Mouse (Mus musculus): ENCODE results near the gene Ankrd44. TPM values are rescaled to one million over a fixed set of nuclear protein-coding genes. Genes with fewer than 3 reads are reported as not detected.
A peak's percentile ranks its signal among the peaks of the same experiment; 100 is the strongest.

Ankrd44 gene
- polyA plus RNA-seq, 1 experiment from 2014 or later: 16.7 TPM

- H3K27ac ChIP-seq (replicated peaks): peak overlapping the region; percentile 85
- no peak overlapping the region for H3K4me3 ChIP-seq
- no peaks in the 10 kb centered on the region for H3K9me3 ChIP-seq
- H3K4me2 ChIP-seq: no peak overlapping the region
- H3K36me3 ChIP-seq: 0 out of 2 replicates have a peak, but pooled peaks cover 4% of the 10 kb centered on the region
- H3K27me3 ChIP-seq: no peaks in the 10 kb centered on the region
- ATAC-seq (ENCODE audit: low read depth): peak; percentile 83
- no peak overlapping the region for H3K9ac ChIP-seq
- H3K4me1 ChIP-seq (replicated peaks): peaks cover 9% of the 10 kb centered on the region
- WGBS: 54% methylated on average over 10 of the region's 10 CpGs
Measured at GRCm38 (mm10) chr1:54762216-54762807, 163.9 kb downstream of the Ankrd44 start.

- Histone ChIP-seq H3K9ac (no peak overlapping the region), H3K9me3 (no peaks in the 10 kb centered on the region), H3K27ac (replicated peaks) (no peak overlapping the region), H3K4me3 (no peak overlapping the region), H3K27me3 (no peaks in the 10 kb centered on the region), H3K4me2 (no peak overlapping the region), H3K4me1 (replicated peaks) (peaks cover 9% of the 10 kb centered on the region), H3K36me3 (no peaks in the 10 kb centered on the region)
- ATAC-seq (ENCODE audit: low read depth): no peak
Measured at GRCm38 (mm10) chr1:54759841-54760240, 166.3 kb downstream of the Ankrd44 start.

DNA sequence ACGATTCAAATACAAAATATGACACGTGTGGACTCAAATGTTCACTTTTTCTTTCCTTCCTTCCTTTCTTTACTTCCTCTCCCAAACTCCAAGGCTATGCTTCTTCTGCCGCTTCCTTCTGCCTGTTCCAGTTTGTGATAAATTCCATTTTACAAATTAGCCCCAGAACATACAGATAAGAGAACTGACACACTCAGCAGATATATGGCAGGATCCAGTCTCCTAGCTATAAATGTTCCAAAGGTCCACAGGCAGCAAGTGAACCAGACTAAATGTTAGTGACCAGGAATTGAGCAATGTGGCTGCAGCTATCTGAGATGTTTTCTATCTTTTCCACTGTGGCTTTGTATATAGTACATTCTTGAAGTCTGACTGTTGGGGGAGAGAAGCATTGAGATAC lies 168.9 kb downstream of the Ankrd44 start:
- Histone ChIP-seq H3K36me3 (no peaks in the 10 kb centered on the region), H3K27me3 (no peaks in the 10 kb centered on the region), H3K4me2 (no peak overlapping the region), H3K4me1 (replicated peaks) (peaks cover 8% of the 10 kb centered on the region), H3K9me3 (no peaks in the 10 kb centered on the region), H3K27ac (replicated peaks) (no peak overlapping the region), H3K9ac (no peak overlapping the region), H3K4me3 (no peak overlapping the region)
- 86% methylated on average over 3 of the region's 3 CpGs for WGBS
- ATAC-seq (ENCODE audit: low read depth): no peak

- Histone ChIP-seq H3K27me3 (no peaks in the 10 kb centered on the region), H3K9me3 (no peaks in the 10 kb centered on the region), H3K36me3 (no peaks in the 10 kb centered on the region), H3K4me2 (no peak overlapping the region), H3K27ac (replicated peaks) (no peak overlapping the region), H3K9ac (no peak overlapping the region), H3K4me3 (no peak overlapping the region), H3K4me1 (replicated peaks) (no peaks in the 10 kb centered on the region)
- 0 out of 2 replicates have a peak, but pooled peaks have one; percentile 32 for ATAC-seq (ENCODE audit: low read depth)
- WGBS: 78% methylated on average over 8 of the region's 8 CpGs
Measured at GRCm38 (mm10) chr1:54755690-54756365, 170.4 kb downstream of the Ankrd44 start.

DNA sequence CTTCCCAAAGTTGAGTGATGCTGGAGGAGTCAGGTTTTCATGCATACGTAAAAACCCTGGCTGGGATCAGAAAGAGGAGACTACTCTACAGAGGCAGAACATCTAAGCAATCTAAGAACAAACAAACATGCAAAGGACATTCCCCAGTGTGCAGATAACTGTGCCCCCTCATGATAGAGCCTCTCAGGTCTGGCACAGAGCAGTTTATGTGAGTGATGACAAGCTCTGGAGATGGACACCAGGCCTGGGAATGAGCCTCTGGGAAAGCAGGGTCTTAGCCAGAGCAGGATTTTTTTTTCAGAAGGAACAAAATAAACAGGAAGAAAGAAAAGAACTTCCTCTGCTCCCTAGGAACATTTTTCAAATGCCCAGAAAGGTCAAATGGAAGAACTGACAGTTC lies 176.2 kb downstream of the Ankrd44 start:
- H3K4me3 ChIP-seq: no peak overlapping the region
- H3K4me2 ChIP-seq: no peak overlapping the region
- no peak overlapping the region for H3K9ac ChIP-seq
- no peak overlapping the region for H3K27ac ChIP-seq (replicated peaks)
- H3K27me3 ChIP-seq: no peaks in the 10 kb centered on the region
- WGBS: 76% methylated on average over 1 of the region's 1 CpGs
- ATAC-seq (ENCODE audit: low read depth): no peak
- H3K36me3 ChIP-seq: no peaks in the 10 kb centered on the region
- no peaks in the 10 kb centered on the region for H3K9me3 ChIP-seq
- peaks cover 10% of the 10 kb centered on the region; the same call in 1 of the 2 replicates for H3K4me1 ChIP-seq (replicated peaks)

DNA sequence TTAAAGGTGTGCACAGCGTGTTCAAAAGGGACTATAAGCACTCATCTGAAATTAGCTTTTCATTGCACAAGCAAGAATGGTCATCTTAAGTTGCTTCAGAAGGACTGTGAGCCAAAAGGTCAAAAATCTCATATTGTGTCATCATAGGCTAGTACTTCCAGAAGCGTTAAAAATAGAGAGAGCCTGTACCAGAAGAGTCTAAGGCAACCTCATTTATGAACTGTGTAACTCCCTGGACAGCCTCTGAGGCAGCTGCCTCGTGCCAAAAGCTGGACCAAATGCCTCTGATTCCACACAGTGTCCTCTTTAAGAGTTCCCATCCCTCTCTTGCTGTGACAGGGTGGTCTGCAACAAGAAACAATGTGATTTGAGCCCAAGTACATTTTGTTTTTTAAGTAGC lies 176.7 kb downstream of the Ankrd44 start:
- Histone ChIP-seq H3K9ac (no peak overlapping the region), H3K27me3 (no peaks in the 10 kb centered on the region), H3K4me1 (replicated peaks) (peaks cover 10% of the 10 kb centered on the region; the same call in 1 of the 2 replicates), H3K4me3 (no peak overlapping the region), H3K27ac (replicated peaks) (no peak overlapping the region), H3K36me3 (no peaks in the 10 kb centered on the region), H3K9me3 (no peaks in the 10 kb centered on the region), H3K4me2 (no peak overlapping the region)
- no peak for ATAC-seq (ENCODE audit: low read depth)
- WGBS: 74% methylated on average over 3 of the region's 3 CpGs

DNA sequence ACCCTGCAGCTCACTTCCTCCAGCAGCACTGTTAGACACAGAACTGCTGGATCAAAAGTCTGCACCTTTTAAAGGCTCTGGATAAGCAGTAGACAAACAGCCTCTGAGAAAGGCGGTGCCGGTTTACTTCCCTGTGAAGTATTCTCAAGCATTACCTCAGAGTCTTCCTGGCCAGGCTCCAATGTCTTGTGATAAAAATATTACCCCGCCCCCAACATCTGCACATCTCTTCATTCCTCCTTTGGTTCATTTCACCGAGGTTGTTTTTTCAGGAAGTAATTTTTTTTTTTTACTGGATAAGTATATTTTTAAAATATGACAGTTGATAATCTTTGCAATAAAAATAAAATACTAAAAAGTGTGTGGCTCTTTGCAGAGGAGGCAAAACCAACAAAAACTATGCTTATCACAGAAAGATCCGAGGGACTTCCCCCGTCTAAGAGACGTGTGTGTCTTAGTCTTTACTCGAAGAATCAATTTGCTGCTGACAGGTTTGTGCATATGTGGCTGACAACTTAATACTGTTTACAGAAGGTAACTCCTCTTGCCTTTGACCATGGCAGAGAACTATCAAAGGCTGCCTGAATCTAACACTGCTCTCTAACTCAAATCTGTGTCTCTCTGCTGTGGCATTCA lies 178.3 kb downstream of the Ankrd44 start:
- no peaks in the 10 kb centered on the region for H3K9me3 ChIP-seq
- no peaks in the 10 kb centered on the region for H3K36me3 ChIP-seq
- no peaks in the 10 kb centered on the region for H3K27me3 ChIP-seq
- no peak overlapping the region for H3K27ac ChIP-seq (replicated peaks)
- no peak overlapping the region for H3K4me3 ChIP-seq
- H3K4me1 ChIP-seq (replicated peaks): peaks cover 10% of the 10 kb centered on the region; the same call in 1 of the 2 replicates
- WGBS: 66% methylated on average over 8 of the region's 8 CpGs
- no peak overlapping the region for H3K4me2 ChIP-seq
- H3K9ac ChIP-seq: no peak overlapping the region
- no peak for ATAC-seq (ENCODE audit: low read depth)

DNA sequence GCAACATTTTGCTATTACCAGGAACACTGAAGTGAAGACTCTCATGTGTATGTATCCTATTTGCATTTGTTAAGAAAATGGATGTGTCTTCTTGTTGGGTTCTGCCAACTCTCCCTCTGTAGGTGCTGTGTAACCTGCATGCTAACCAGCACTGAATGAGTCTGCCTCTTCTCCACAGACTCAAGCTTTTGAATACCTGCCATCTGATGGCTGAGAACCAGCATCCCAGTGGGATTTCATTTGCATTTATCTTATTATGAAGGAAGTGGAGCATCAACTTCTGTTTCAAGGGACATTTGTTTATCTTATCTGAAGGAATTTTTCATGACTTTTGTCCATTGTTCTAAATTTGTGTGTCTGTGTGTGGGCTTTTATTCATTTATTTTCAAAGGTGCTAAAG lies 180.5 kb downstream of the Ankrd44 start:
- H3K4me2 ChIP-seq: no peak overlapping the region
- H3K9me3 ChIP-seq: no peaks in the 10 kb centered on the region
- peaks cover 14% of the 10 kb centered on the region for H3K4me1 ChIP-seq (replicated peaks)
- no peaks in the 10 kb centered on the region for H3K36me3 ChIP-seq
- no peaks in the 10 kb centered on the region for H3K27me3 ChIP-seq
- ATAC-seq (ENCODE audit: low read depth): no peak
- H3K4me3 ChIP-seq: no peak overlapping the region
- no peak overlapping the region for H3K27ac ChIP-seq (replicated peaks)
- no peak overlapping the region for H3K9ac ChIP-seq

DNA sequence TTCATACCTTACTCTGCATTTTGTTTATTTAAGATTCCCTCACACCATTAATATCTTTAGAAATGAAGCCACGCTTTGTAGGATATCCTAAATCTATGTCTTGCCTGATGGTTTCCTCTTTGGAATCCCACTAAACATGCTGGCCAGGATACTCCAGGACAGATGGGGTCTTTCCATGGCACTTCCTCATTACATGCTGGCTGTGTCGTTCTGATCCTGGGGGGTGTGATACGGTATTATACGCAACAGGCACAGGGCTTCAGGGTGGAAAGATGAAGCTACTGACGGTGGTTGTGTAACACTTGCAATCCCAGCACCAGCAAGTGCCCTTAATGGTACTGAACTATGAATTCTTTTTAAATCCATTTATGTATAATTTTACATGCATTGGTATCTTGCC lies 182.0 kb downstream of the Ankrd44 start:
- no peak for ATAC-seq (ENCODE audit: low read depth)
- 84% methylated on average over 5 of the region's 5 CpGs for WGBS
- H3K4me3 ChIP-seq: no peak overlapping the region
- no peak overlapping the region for H3K4me2 ChIP-seq
- no peak overlapping the region for H3K9ac ChIP-seq
- H3K4me1 ChIP-seq (replicated peaks): peaks cover 15% of the 10 kb centered on the region
- no peaks in the 10 kb centered on the region for H3K9me3 ChIP-seq
- no peak overlapping the region for H3K27ac ChIP-seq (replicated peaks)
- no peaks in the 10 kb centered on the region for H3K27me3 ChIP-seq
- H3K36me3 ChIP-seq: no peaks in the 10 kb centered on the region

GRCm38 (mm10) chr1:54743072-54743471 lies 183.1 kb downstream of the Ankrd44 start:
- 85% methylated on average over 8 of the region's 8 CpGs for WGBS
- Histone ChIP-seq H3K4me2 (no peak overlapping the region), H3K27me3 (no peaks in the 10 kb centered on the region), H3K4me1 (replicated peaks) (peaks cover 10% of the 10 kb centered on the region; the same call in 1 of the 2 replicates), H3K27ac (replicated peaks) (no peak overlapping the region), H3K36me3 (no peaks in the 10 kb centered on the region), H3K4me3 (no peak overlapping the region), H3K9me3 (no peaks in the 10 kb centered on the region), H3K9ac (no peak overlapping the region)
- no peak for ATAC-seq (ENCODE audit: low read depth)

- Histone ChIP-seq H3K4me3 (no peak overlapping the region), H3K9ac (no peak overlapping the region), H3K4me1 (replicated peaks) (peaks cover 7% of the 10 kb centered on the region), H3K36me3 (no peaks in the 10 kb centered on the region), H3K9me3 (no peaks in the 10 kb centered on the region), H3K4me2 (no peak overlapping the region), H3K27ac (replicated peaks) (no peak overlapping the region), H3K27me3 (no peaks in the 10 kb centered on the region)
- 82% methylated on average over 5 of the region's 5 CpGs for WGBS
- no peak for ATAC-seq (ENCODE audit: low read depth)
Measured at GRCm38 (mm10) chr1:54740936-54741335, 185.3 kb downstream of the Ankrd44 start.

- no peak overlapping the region for H3K4me3 ChIP-seq
- peak overlapping the region; percentile 59; the same call in 1 of the 2 replicates for H3K27ac ChIP-seq (replicated peaks)
- no peaks in the 10 kb centered on the region for H3K36me3 ChIP-seq
- no peaks in the 10 kb centered on the region for H3K27me3 ChIP-seq
- 78% methylated on average over 3 of the region's 3 CpGs for WGBS
- no peaks in the 10 kb centered on the region for H3K9me3 ChIP-seq
- H3K9ac ChIP-seq: no peak overlapping the region
- ATAC-seq (ENCODE audit: low read depth): no peak
- H3K4me2 ChIP-seq: no peak overlapping the region
- H3K4me1 ChIP-seq (replicated peaks): peaks cover 33% of the 10 kb centered on the region
Measured at GRCm38 (mm10) chr1:54737472-54737871, 188.7 kb downstream of the Ankrd44 start.

Measured in neural tube, embryonic 13.5 days (tissue).